Mouse (Mus musculus) lung, embryonic 16.5 days (tissue): ENCODE measurements at regions not wholly inside any gene's neighbourhood (a gene's known extent, or its start where the extent isn't known, plus 50 kb on each side); places are given as distances from the start of the nearest gene placed in this dataset.

Source experiments
- ATAC-seq: fragments of 200-750 bp; cut with Nextera tagmentation; 2 replicates; pipeline ENCODE4 v1.8.0; 2017; ENCODE audit warnings: low read depth, mild to moderate bottlenecking, moderate library complexity
- H3K27ac ChIP-seq: fragments of 300-500 bp; sonication (generic); 2 replicates; pipeline ENCODE4 v1.5.1; 2014; ENCODE audit warnings: mild to moderate bottlenecking, control low read depth, low read length
- H3K27me3 ChIP-seq: fragments of 300-500 bp; sonication (generic); 2 replicates; pipeline ENCODE4 v1.6.1; 2014; ENCODE audit warnings: low read depth, low read length, mixed read lengths; ENCODE audit not compliant: control insufficient read depth, insufficient read depth
- H3K36me3 ChIP-seq: fragments of 300-500 bp; sonication (generic); 2 replicates; pipeline ENCODE4 v1.6.1; 2014; ENCODE audit warnings: low read length; ENCODE audit not compliant: control insufficient read depth, insufficient read depth
- H3K4me1 ChIP-seq: fragments of 300-500 bp; sonication (generic); replicated peaks from 2 replicates; pipeline ENCODE4 v1.6.1; 2014; ENCODE audit warnings: low read length, mixed read lengths; ENCODE audit not compliant: control insufficient read depth, insufficient read depth
- H3K4me2 ChIP-seq: fragments of 300-500 bp; sonication (generic); 2 replicates; pipeline ENCODE4 v1.6.1; 2014; ENCODE audit warnings: low read depth, low read length, control low read depth
- H3K4me3 ChIP-seq: fragments of 300-500 bp; sonication (generic); 2 replicates; pipeline ENCODE4 v1.5.1; 2014; ENCODE audit warnings: mild to moderate bottlenecking, low read length, control low read depth
- H3K9ac ChIP-seq: fragments of 300-500 bp; sonication (generic); 2 replicates; pipeline ENCODE4 v1.6.1; 2014; ENCODE audit warnings: low read length, control low read depth
- H3K9me3 ChIP-seq: fragments of 300-500 bp; sonication (generic); 2 replicates; pipeline ENCODE4 v1.6.1; 2016; ENCODE audit warnings: low read length; ENCODE audit not compliant: control insufficient read depth
- WGBS: fragments of 180-500 bp; shearing (Covaris S2); extraction: QIAGEN DNeasy Blood & Tissue Kit; methylation state at CpG from one replicate; pipeline ENCODE4 v1.1.7; 2014; 5-methylcytosine and 5-hydroxymethylcytosine counted together

DNA sequence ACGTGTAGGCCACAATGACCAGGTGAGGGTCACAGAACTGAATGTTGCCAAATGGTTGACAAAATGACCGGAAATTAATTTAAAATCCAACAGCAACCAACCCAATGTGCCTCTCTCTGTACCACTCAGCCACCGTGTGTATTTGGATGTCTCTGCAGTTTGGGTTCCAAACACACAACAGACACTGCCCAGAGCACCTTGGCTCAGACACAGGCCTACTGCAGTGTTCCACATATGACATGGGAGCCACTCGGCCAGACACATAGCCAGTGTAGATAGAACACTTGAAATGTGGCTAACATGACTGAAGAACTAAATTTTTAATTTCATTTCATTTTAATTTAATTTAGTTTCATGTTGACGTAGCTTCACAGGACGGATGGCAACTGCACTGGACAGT is 61.8 kb upstream of the Nphp3 start:
- no peak for ATAC-seq
- no peak overlapping the region for H3K27ac ChIP-seq
- H3K9ac ChIP-seq = no peak overlapping the region
- H3K4me2 ChIP-seq = no peak overlapping the region
- 83% methylated on average over 6 of the region's 6 CpGs for WGBS
- no peak overlapping the region for H3K4me3 ChIP-seq
- H3K27me3 ChIP-seq = no peaks in the 10 kb centered on the region
- no peaks in the 10 kb centered on the region for H3K4me1 ChIP-seq
- H3K9me3 ChIP-seq = no peaks in the 10 kb centered on the region
- no peaks in the 10 kb centered on the region for H3K36me3 ChIP-seq

DNA sequence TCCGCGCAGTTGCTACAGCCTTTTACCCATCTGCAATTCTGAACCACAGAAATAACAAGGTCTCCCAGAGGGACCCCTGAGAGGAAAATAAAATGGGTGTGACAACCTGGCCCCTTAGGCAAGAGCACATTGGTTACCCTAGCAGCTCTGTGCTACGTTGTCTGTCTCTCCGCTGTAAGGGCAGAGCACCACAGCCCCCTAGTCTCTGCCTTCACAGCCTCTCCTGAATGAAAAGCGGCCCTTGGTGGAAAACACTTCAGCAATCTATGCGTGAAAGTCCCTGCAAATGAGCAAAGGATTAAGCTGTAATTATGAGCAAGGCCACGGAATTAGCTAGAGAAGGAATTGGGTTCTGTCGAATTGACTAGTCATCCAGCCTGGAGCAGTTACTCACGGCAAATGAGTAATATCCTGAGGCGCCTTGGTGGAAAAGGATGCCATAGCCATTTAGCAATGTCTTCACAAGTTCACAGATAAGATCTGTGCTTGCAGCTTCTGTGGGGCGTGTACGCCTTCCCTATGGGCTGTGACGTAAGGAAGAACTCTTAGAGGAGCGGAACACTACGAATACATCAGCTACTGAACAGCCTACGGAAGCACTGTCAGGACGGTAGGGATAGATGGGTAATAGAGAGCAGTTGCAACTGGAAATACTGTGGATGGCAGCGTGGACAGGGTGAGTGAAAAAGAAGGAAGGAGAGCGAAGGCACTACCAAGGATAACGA is 61.0 kb upstream of the Nphp3 start:
- Histone ChIP-seq H3K9me3 (no peaks in the 10 kb centered on the region), H3K4me2 (no peak overlapping the region), H3K9ac (no peak overlapping the region), H3K27me3 (no peaks in the 10 kb centered on the region), H3K4me1 (no peaks in the 10 kb centered on the region), H3K4me3 (no peak overlapping the region), H3K27ac (no peak overlapping the region), H3K36me3 (no peaks in the 10 kb centered on the region)
- no peak for ATAC-seq
- 83% methylated on average over 20 of the region's 20 CpGs for WGBS

DNA sequence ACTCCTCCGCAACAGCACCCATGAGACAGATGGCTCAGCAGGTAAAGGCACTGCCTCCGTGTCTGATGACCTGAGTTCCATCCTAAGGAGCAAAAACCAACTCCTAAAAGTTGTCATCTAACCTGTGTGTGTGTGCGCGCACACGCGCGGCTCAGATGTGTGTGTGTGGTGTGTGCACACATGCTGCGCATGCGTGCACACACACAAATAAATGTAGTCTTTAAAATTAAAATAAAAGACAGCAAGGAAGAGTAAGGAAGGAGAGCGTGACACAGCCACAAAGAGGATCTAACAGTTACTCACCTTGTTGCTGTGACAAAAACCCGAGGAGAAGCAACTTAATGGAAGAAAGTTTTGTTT is 60.5 kb upstream of the Nphp3 start:
- no peaks in the 10 kb centered on the region for H3K4me1 ChIP-seq
- no peak overlapping the region for H3K27ac ChIP-seq
- no peak overlapping the region for H3K4me3 ChIP-seq
- H3K4me2 ChIP-seq = no peak overlapping the region
- no peak for ATAC-seq
- 93% methylated on average over 11 of the region's 11 CpGs for WGBS
- H3K27me3 ChIP-seq = no peaks in the 10 kb centered on the region
- no peaks in the 10 kb centered on the region for H3K36me3 ChIP-seq
- H3K9me3 ChIP-seq = no peaks in the 10 kb centered on the region
- H3K9ac ChIP-seq = no peak overlapping the region

- no peak overlapping the region for H3K4me3 ChIP-seq
- ATAC-seq = no peak
- H3K27me3 ChIP-seq = no peaks in the 10 kb centered on the region
- H3K9ac ChIP-seq = no peak overlapping the region
- no peak overlapping the region for H3K4me2 ChIP-seq
- H3K36me3 ChIP-seq = no peaks in the 10 kb centered on the region
- no peaks in the 10 kb centered on the region for H3K9me3 ChIP-seq
- WGBS = 74% methylated on average over 11 of the region's 11 CpGs
- H3K4me1 ChIP-seq = no peaks in the 10 kb centered on the region
- H3K27ac ChIP-seq = no peak overlapping the region
These were observed 56.9 kb upstream of the Nphp3 start for GRCm38 (mm10) chr9:103945406-103945805.

- Histone ChIP-seq H3K27me3 (no peaks in the 10 kb centered on the region), H3K4me3 (no peak overlapping the region), H3K4me2 (no peak overlapping the region), H3K4me1 (no peaks in the 10 kb centered on the region), H3K9me3 (no peaks in the 10 kb centered on the region), H3K9ac (no peak overlapping the region), H3K36me3 (no peaks in the 10 kb centered on the region), H3K27ac (no peak overlapping the region)
- ATAC-seq = no peak
- 92% methylated on average over 8 of the region's 8 CpGs for WGBS
These were observed 50.5 kb upstream of the Nphp3 start for GRCm38 (mm10) chr9:103951799-103952198.
